Mouse (Mus musculus) liver, adult 2 months (tissue): Measurements from ENCODE around the gene Gm36176. TPM values are rescaled to one million over a fixed set of nuclear protein-coding genes. Genes with fewer than 3 reads are reported as not detected.

ENCODE experiments used
- DNase-seq: peaks from one replicate; pipeline ENCODE4 v3.0.0-alpha.2; 2011; ENCODE audit warnings: low read depth, low spot score; ENCODE audit errors: extremely low read depth
- H3K27ac ChIP-seq: fragments of 200-500 bp; replicated peaks from 2 replicates; pipeline ENCODE4 v1.5.1; 2012; ENCODE audit warnings: low read depth, mild to moderate bottlenecking, control low read depth, inconsistent platforms, low read length; ENCODE audit not compliant: insufficient read depth
- H3K27me3 ChIP-seq: fragments of 200-500 bp; 2 replicates; pipeline ENCODE4 v1.6.1; 2012; ENCODE audit warnings: mild to moderate bottlenecking, moderate library complexity, low read length, inconsistent platforms; ENCODE audit not compliant: control insufficient read depth, insufficient read depth
- H3K36me3 ChIP-seq: fragments of 200-500 bp; 2 replicates; pipeline ENCODE4 v1.6.1; 2012; ENCODE audit warnings: low read length, inconsistent platforms; ENCODE audit not compliant: control insufficient read depth, insufficient read depth
- H3K4me1 ChIP-seq: fragments of 200-500 bp; 2 replicates; pipeline ENCODE4 v1.6.1; 2011; ENCODE audit warnings: low read length; ENCODE audit not compliant: control insufficient read depth, insufficient read depth
- H3K4me3 ChIP-seq: fragments of 200-500 bp; 2 replicates; pipeline ENCODE4 v1.5.1; 2011; ENCODE audit warnings: low read depth, mild to moderate bottlenecking, control low read depth, low read length, moderate library complexity; ENCODE audit not compliant: insufficient read depth
- H3K79me2 ChIP-seq: fragments of 200-500 bp; 2 replicates; pipeline ENCODE4 v1.6.1; 2012; ENCODE audit warnings: inconsistent platforms, mild to moderate bottlenecking, low read length, moderate library complexity; ENCODE audit not compliant: control insufficient read depth, insufficient read depth
- H3K9ac ChIP-seq: fragments of 200-500 bp; 2 replicates; pipeline ENCODE4 v1.6.1; 2012; ENCODE audit warnings: low read depth, mild to moderate bottlenecking, control low read depth, inconsistent platforms, low read length
- CTCF ChIP-seq: fragments of 200-500 bp; IDR thresholded peaks from 2 replicates; pipeline ENCODE4 v1.5.1; 2011; ENCODE audit warnings: low read depth, low read length, control low read depth
- POLR2A ChIP-seq: fragments of 200-500 bp; IDR thresholded peaks from 2 replicates; pipeline ENCODE4 v1.6.1; 2011; ENCODE audit warnings: low read length, control low read depth; ENCODE audit not compliant: insufficient read depth; ENCODE audit errors: extremely low read depth
- WGBS: fragments of 180-500 bp; shearing (Covaris S2); methylation state at CpG from one replicate; pipeline ENCODE4 v1.1.7; 2018; 5-methylcytosine and 5-hydroxymethylcytosine counted together
- polyA plus RNA-seq: library from polyadenylated mRNA; depleted of rRNA; stranded (reverse); fragments of >200 nt; gene quantifications from 2 replicates; pipeline ENCODE4 v1.2.3, GENCODE M21; 2012
- total RNA-seq: library from RNA; depleted of rRNA; stranded (reverse); fragments of >200 nt; gene quantifications from 2 replicates; pipeline ENCODE4 v1.2.3, GENCODE M21; 2014

Gm36176 gene
- total and polyA plus RNA-seq, 2 experiments, result not detected

DNA sequence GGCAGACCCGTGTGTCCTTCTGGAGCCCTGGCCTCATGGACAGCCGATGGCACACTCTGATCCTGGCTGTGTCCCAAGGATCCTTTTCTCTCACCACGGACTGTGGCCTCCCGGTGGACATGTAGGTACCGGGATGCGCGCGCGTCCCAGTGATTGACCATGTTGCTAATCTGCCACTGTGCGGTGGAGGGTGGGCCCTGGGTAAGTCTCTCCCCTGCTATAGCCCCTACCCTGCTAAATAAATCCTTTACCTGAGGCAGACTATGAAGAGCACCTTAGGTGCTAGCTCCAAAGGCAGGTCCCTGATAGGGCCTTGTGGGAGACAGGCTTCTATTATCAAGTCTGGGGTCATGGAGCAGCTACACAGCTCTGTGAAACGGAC is 18.1 kb downstream of the Gm36176 start:
- WGBS, result 44% methylated on average over 11 of the region's 11 CpGs
- H3K4me1 ChIP-seq, result no peaks in the 10 kb centered on the region
- TF ChIP-seq CTCF (no peak), POLR2A (no peak)
- H3K27me3 ChIP-seq, result no peaks in the 10 kb centered on the region
- no peaks in the 10 kb centered on the region for H3K79me2 ChIP-seq
- no peak overlapping the region for H3K27ac ChIP-seq
- no peak overlapping the region for H3K9ac ChIP-seq
- H3K4me3 ChIP-seq, result peak overlapping the region; percentile 32; the same call in 1 of the 2 replicates
- DNase-seq, result no peak
- H3K36me3 ChIP-seq, result no peaks in the 10 kb centered on the region

GRCm38 (mm10) chr10:77867546-77867945 is 20.9 kb downstream of the Gm36176 start:
- no peak overlapping the region for H3K9ac ChIP-seq
- no peak overlapping the region for H3K27ac ChIP-seq
- no peaks in the 10 kb centered on the region for H3K79me2 ChIP-seq
- TF ChIP-seq CTCF (no peak), POLR2A (no peak)
- H3K4me3 ChIP-seq, result no peak overlapping the region
- no peaks in the 10 kb centered on the region for H3K4me1 ChIP-seq
- no peaks in the 10 kb centered on the region for H3K36me3 ChIP-seq
- 16% methylated on average over 1 of the region's 1 CpGs for WGBS
- DNase-seq, result no peak
- no peaks in the 10 kb centered on the region for H3K27me3 ChIP-seq

- Histone ChIP-seq H3K36me3 (no peaks in the 10 kb centered on the region), H3K79me2 (no peaks in the 10 kb centered on the region), H3K27me3 (no peaks in the 10 kb centered on the region), H3K4me1 (no peaks in the 10 kb centered on the region), H3K9ac (no peak overlapping the region), H3K4me3 (no peak overlapping the region), H3K27ac (no peak overlapping the region)
- no peak for TF ChIP-seq CTCF
- no peak for TF ChIP-seq POLR2A
- DNase-seq, result no peak
- WGBS, result 86% methylated on average over 7 of the region's 7 CpGs
These were observed 23.0 kb downstream of the Gm36176 start for GRCm38 (mm10) chr10:77869651-77870050.

DNA sequence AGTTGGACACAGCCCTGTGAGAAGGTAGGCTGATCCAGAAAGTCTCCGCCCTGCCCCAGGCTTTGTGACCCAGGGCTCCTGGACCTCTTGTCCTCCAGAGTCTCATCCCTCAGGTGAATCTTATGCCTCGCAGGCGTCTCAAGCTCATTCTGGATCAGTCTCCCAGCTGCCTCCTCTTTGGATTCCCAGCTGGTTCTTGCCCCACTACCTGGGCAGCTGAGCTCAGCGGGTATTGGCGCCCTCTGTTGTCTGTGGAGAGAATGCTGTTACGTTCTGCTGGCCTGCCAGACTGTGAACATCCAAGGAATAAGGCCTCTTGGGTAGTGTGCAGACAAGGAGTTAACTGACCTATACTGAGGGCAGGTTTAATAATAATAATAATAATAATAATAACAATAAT is 32.4 kb downstream of the Gm36176 start:
- H3K9ac ChIP-seq, result no peak overlapping the region
- WGBS, result 72% methylated on average over 6 of the region's 6 CpGs
- TF ChIP-seq POLR2A (no peak), CTCF (peak; percentile 82)
- H3K4me3 ChIP-seq, result no peak overlapping the region
- H3K4me1 ChIP-seq, result no peaks in the 10 kb centered on the region
- H3K27me3 ChIP-seq, result no peaks in the 10 kb centered on the region
- no peaks in the 10 kb centered on the region for H3K79me2 ChIP-seq
- H3K27ac ChIP-seq, result no peak overlapping the region
- no peaks in the 10 kb centered on the region for H3K36me3 ChIP-seq
- DNase-seq, result no peak

- WGBS, result 49% methylated on average over 3 of the region's 3 CpGs
- H3K4me3 ChIP-seq, result no peak overlapping the region
- TF ChIP-seq POLR2A, result no peak
- peak; percentile 53 for TF ChIP-seq CTCF
- no peak overlapping the region for H3K27ac ChIP-seq
- H3K9ac ChIP-seq, result no peak overlapping the region
- no peaks in the 10 kb centered on the region for H3K4me1 ChIP-seq
- no peaks in the 10 kb centered on the region for H3K36me3 ChIP-seq
- H3K79me2 ChIP-seq, result no peaks in the 10 kb centered on the region
- H3K27me3 ChIP-seq, result no peaks in the 10 kb centered on the region
- peak; percentile 26 for DNase-seq
These were observed 33.7 kb downstream of the Gm36176 start for GRCm38 (mm10) chr10:77880305-77880704.

GRCm38 (mm10) chr10:77882553-77882952 is 36.0 kb downstream of the Gm36176 start:
- Histone ChIP-seq H3K27me3 (no peaks in the 10 kb centered on the region), H3K9ac (no peak overlapping the region), H3K4me1 (no peaks in the 10 kb centered on the region), H3K27ac (no peak overlapping the region), H3K79me2 (no peaks in the 10 kb centered on the region), H3K4me3 (no peak overlapping the region), H3K36me3 (no peaks in the 10 kb centered on the region)
- DNase-seq, result no peak
- 87% methylated on average over 5 of the region's 5 CpGs for WGBS
- TF ChIP-seq CTCF, result peak; percentile 23; the same call in 1 of the 2 replicates
- no peak for TF ChIP-seq POLR2A
